16 mouse cellular contexts compared by ENCODE assay signal in genomic region chr7:143159446-143159845, GRCm38 (mm10). TPM values are rescaled to one million over a fixed set of nuclear protein-coding genes. Genes with fewer than 3 reads are reported as not detected.
A peak's percentile ranks its signal among the peaks of the same experiment; 100 is the strongest.
DNase-seq lines count a peak whose midpoint lies in the region; ATAC-seq and TF ChIP-seq lines count a peak whose summit lies in the region.
"Had no signal": no experiment of that assay in that cellular context is flagged by ENCODE, and none has a peak within 500 bp of the region (broad histone marks: within the 10 kb centered on the region; RNA-seq: fewer than 3 reads in every experiment).

No protein-coding gene starts in this region.

- TF ChIP-seq CTCF in heart, adult 2 months (IDR thresholded peaks at IDR 0.05), result no peak

- H3K27ac ChIP-seq in forebrain, embryonic 10.5 days, result peak overlapping the region; percentile 78
- H3K27ac ChIP-seq in forebrain, embryonic 15.5 days (replicated peaks), result no peak overlapping the region
- H3K27ac ChIP-seq in heart, embryonic 16.5 days (ENCODE audit: low read length), result no peak overlapping the region
- H3K27ac ChIP-seq in heart, adult 2 months, result no peak overlapping the region
- no peak overlapping the region for H3K27ac ChIP-seq in midbrain, embryonic 13.5 days
- H3K27ac ChIP-seq in midbrain, embryonic 15.5 days, result no peak overlapping the region
- H3K27ac ChIP-seq in neural tube, embryonic 13.5 days (replicated peaks), result no peak overlapping the region
- H3K27ac ChIP-seq: hindbrain, embryonic 15.5 days; macrophage had no signal

- peaks cover 30% of the 10 kb centered on the region for H3K4me1 ChIP-seq in forebrain, embryonic 10.5 days
- H3K4me1 ChIP-seq in forebrain, embryonic 15.5 days, result peaks cover 4% of the 10 kb centered on the region; the same call in 1 of the 2 replicates
- H3K4me1 ChIP-seq in heart, embryonic 16.5 days (ENCODE audit: control insufficient read depth, insufficient read depth, low read length), result peaks cover 27% of the 10 kb centered on the region
- no peaks in the 10 kb centered on the region for H3K4me1 ChIP-seq in heart, adult 2 months (ENCODE audit: control insufficient read depth, insufficient read depth, low read length)
- peaks cover 23% of the 10 kb centered on the region for H3K4me1 ChIP-seq in midbrain, embryonic 13.5 days (replicated peaks)
- peaks cover 12% of the 10 kb centered on the region for H3K4me1 ChIP-seq in midbrain, embryonic 15.5 days
- peaks cover 31% of the 10 kb centered on the region for H3K4me1 ChIP-seq in neural tube, embryonic 13.5 days (replicated peaks)

- H3K9ac ChIP-seq in forebrain, embryonic 15.5 days (replicated peaks), result no peak overlapping the region
- peak overlapping the region; percentile 7; the same call in 1 of the 2 replicates for H3K9ac ChIP-seq in heart, embryonic 16.5 days (ENCODE audit: low read length)
- no peak overlapping the region for H3K9ac ChIP-seq in heart, adult 2 months (ENCODE audit: low read depth, low read length)
- H3K9ac ChIP-seq in midbrain, embryonic 13.5 days (replicated peaks), result no peak overlapping the region
- H3K9ac ChIP-seq in midbrain, embryonic 15.5 days, result no peak overlapping the region
- H3K9ac ChIP-seq in neural tube, embryonic 13.5 days, result no peak overlapping the region
- H3K9ac ChIP-seq: hindbrain, embryonic 15.5 days had no signal

- ATAC-seq in forebrain, embryonic 15.5 days (replicated peaks), result no peak
- no peak for ATAC-seq in heart, embryonic 16.5 days (replicated peaks; ENCODE audit: extremely low read depth, insufficient read depth, low FRiP score)
- ATAC-seq in midbrain, embryonic 13.5 days, result peak; percentile 66
- no peak for ATAC-seq in midbrain, embryonic 15.5 days (replicated peaks)
- peak; percentile 60; the same call in 1 of the 2 replicates for ATAC-seq in neural tube, embryonic 13.5 days (ENCODE audit: low read depth)

- DNase-seq in forebrain, embryonic 10.5 days (ENCODE audit: extremely low spot score, low spot score), result no peak
- DNase-seq in heart, adult 2 months, result no peak
- no peak for DNase-seq in cerebellum, postnatal 14 days
- DNase-seq: adrenal gland, adult 8-10 months; cerebellum, postnatal 10 days; kidney, adult 8-10 months; layer of hippocampus, adult 9-11 months; thymus, adult 18-20 months had no signal

- peaks cover 49% of the 10 kb centered on the region for H3K27me3 ChIP-seq in forebrain, embryonic 10.5 days (ENCODE audit: poor library complexity, severe bottlenecking)
- H3K27me3 ChIP-seq in forebrain, embryonic 15.5 days, result no peaks in the 10 kb centered on the region
- no peaks in the 10 kb centered on the region for H3K27me3 ChIP-seq in heart, embryonic 16.5 days (ENCODE audit: control insufficient read depth, insufficient read depth, low read length)
- H3K27me3 ChIP-seq in heart, adult 2 months (ENCODE audit: control insufficient read depth, insufficient read depth, low read length), result no peaks in the 10 kb centered on the region
- H3K27me3 ChIP-seq in midbrain, embryonic 13.5 days, result no peaks in the 10 kb centered on the region
- no peaks in the 10 kb centered on the region for H3K27me3 ChIP-seq in midbrain, embryonic 15.5 days (replicated peaks)
- no peaks in the 10 kb centered on the region for H3K27me3 ChIP-seq in neural tube, embryonic 13.5 days
- H3K27me3 ChIP-seq: hindbrain, embryonic 15.5 days had no signal

- no peak overlapping the region for H3K4me2 ChIP-seq in forebrain, embryonic 15.5 days (replicated peaks)
- no peak overlapping the region for H3K4me2 ChIP-seq in heart, embryonic 16.5 days (ENCODE audit: low read depth, low read length)
- no peak overlapping the region for H3K4me2 ChIP-seq in midbrain, embryonic 13.5 days (replicated peaks)
- no peak overlapping the region for H3K4me2 ChIP-seq in midbrain, embryonic 15.5 days
- H3K4me2 ChIP-seq in neural tube, embryonic 13.5 days, result no peak overlapping the region
- H3K4me2 ChIP-seq: hindbrain, embryonic 15.5 days had no signal

- no peak for TF ChIP-seq EP300 in heart, adult 2 months (IDR thresholded peaks at IDR 0.05; ENCODE audit: insufficient read depth, low read depth, low read length)

- 50% methylated on average over 11 of the region's 11 CpGs for WGBS in forebrain, embryonic 10.5 days
- WGBS in forebrain, embryonic 15.5 days, result 54% methylated on average over 11 of the region's 11 CpGs
- WGBS in heart, embryonic 16.5 days, result 51% methylated on average over 11 of the region's 11 CpGs
- 84% methylated on average over 11 of the region's 11 CpGs for WGBS in heart, adult 2 months
- WGBS in midbrain, embryonic 13.5 days, result 38% methylated on average over 11 of the region's 11 CpGs
- 42% methylated on average over 11 of the region's 11 CpGs for WGBS in midbrain, embryonic 15.5 days
- WGBS in neural tube, embryonic 13.5 days, result 23% methylated on average over 11 of the region's 11 CpGs

- no peaks in the 10 kb centered on the region for H3K79me2 ChIP-seq in heart, adult 2 months (replicated peaks; ENCODE audit: control insufficient read depth, insufficient read depth, low read length)

- H3K36me3 ChIP-seq in forebrain, embryonic 10.5 days (replicated peaks), result no peaks in the 10 kb centered on the region
- no peaks in the 10 kb centered on the region for H3K36me3 ChIP-seq in forebrain, embryonic 15.5 days
- H3K36me3 ChIP-seq in heart, embryonic 16.5 days (ENCODE audit: control insufficient read depth, insufficient read depth), result no peaks in the 10 kb centered on the region
- H3K36me3 ChIP-seq in heart, adult 2 months (ENCODE audit: control insufficient read depth, insufficient read depth, low read length), result no peaks in the 10 kb centered on the region
- no peaks in the 10 kb centered on the region for H3K36me3 ChIP-seq in midbrain, embryonic 13.5 days
- no peaks in the 10 kb centered on the region for H3K36me3 ChIP-seq in midbrain, embryonic 15.5 days (replicated peaks)
- H3K36me3 ChIP-seq in neural tube, embryonic 13.5 days, result no peaks in the 10 kb centered on the region
- H3K36me3 ChIP-seq: hindbrain, embryonic 15.5 days had no signal

- no peaks in the 10 kb centered on the region for H3K9me3 ChIP-seq in forebrain, embryonic 10.5 days
- H3K9me3 ChIP-seq in forebrain, embryonic 15.5 days, result no peaks in the 10 kb centered on the region
- H3K9me3 ChIP-seq in heart, embryonic 16.5 days (replicated peaks; ENCODE audit: control insufficient read depth, low read length), result no peaks in the 10 kb centered on the region
- H3K9me3 ChIP-seq in midbrain, embryonic 13.5 days, result no peaks in the 10 kb centered on the region
- no peaks in the 10 kb centered on the region for H3K9me3 ChIP-seq in midbrain, embryonic 15.5 days
- H3K9me3 ChIP-seq in neural tube, embryonic 13.5 days, result no peaks in the 10 kb centered on the region
- H3K9me3 ChIP-seq: hindbrain, embryonic 15.5 days had no signal

- no peak for TF ChIP-seq POLR2A in heart, adult 2 months (IDR thresholded peaks at IDR 0.05; ENCODE audit: insufficient read depth, low read depth, low read length)

- intact Hi-C loops in heart, adult 2 months (cut with DNase I), result no loop called here

- H3K4me3 ChIP-seq in forebrain, embryonic 10.5 days, result no peak overlapping the region
- no peak overlapping the region for H3K4me3 ChIP-seq in forebrain, embryonic 15.5 days
- H3K4me3 ChIP-seq in heart, embryonic 16.5 days (ENCODE audit: low read length), result no peak overlapping the region
- H3K4me3 ChIP-seq in heart, adult 2 months, result no peak overlapping the region
- H3K4me3 ChIP-seq in midbrain, embryonic 13.5 days (replicated peaks), result no peak overlapping the region
- no peak overlapping the region for H3K4me3 ChIP-seq in midbrain, embryonic 15.5 days
- no peak overlapping the region for H3K4me3 ChIP-seq in neural tube, embryonic 13.5 days
- H3K4me3 ChIP-seq: hindbrain, embryonic 15.5 days; myocyte had no signal

RNA-seq across cellular contexts. Expression of gene Kcnq1, which starts 53.3 kb away (rescaled TPM):
- 0.92 and 1.3 TPM in 2 replicates for polyA plus RNA-seq in forebrain, embryonic 10.5 days (2016; fragmentation: Nextera tagmentation; extraction: Ambion mirVana)
- 0.81 and 1.4 TPM in 2 replicates for polyA plus RNA-seq in forebrain, embryonic 15.5 days (2015; fragmentation: Nextera tagmentation; extraction: Ambion mirVana)
- 34.6 and 34.9 TPM in 2 replicates for polyA plus RNA-seq in heart, embryonic 16.5 days (2015; fragmentation: Nextera tagmentation; extraction: Ambion mirVana)
- total RNA-seq in heart, adult 2 months (2021), result 10 to 100 TPM; 32.4 to 34.2 TPM
- polyA plus RNA-seq in heart, adult 2 months (2012; rRNA removed), result 42.0 and 48.1 TPM in 2 replicates
- polyA plus RNA-seq in midbrain, embryonic 13.5 days (2015; fragmentation: Nextera tagmentation; extraction: Ambion mirVana), result 0.82 and 0.89 TPM in 2 replicates
- polyA plus RNA-seq in midbrain, embryonic 15.5 days (2015; fragmentation: Nextera tagmentation; extraction: Ambion mirVana), result 1.3 and 1.8 TPM in 2 replicates
- polyA plus RNA-seq in neural tube, embryonic 13.5 days (2015; fragmentation: Nextera tagmentation; extraction: Ambion mirVana), result 1.3 and 2.0 TPM in 2 replicates

Comparison
In these comparisons a context has a peak if more than half of its experiments do, and no peak if none do; other contexts are left out.
1. ATAC-seq: peak in midbrain, embryonic 13.5 days (single experiment) and neural tube, embryonic 13.5 days (single experiment); none in forebrain, embryonic 15.5 days (single experiment), heart, embryonic 16.5 days (single experiment) and midbrain, embryonic 15.5 days (single experiment).
2. RNA of gene Kcnq1, which starts 53.3 kb away (polyA plus RNA-seq): 42.0 to 48.1 TPM in heart, adult 2 months and 34.6 to 34.9 TPM in heart, embryonic 16.5 days; 1.3 to 1.8 TPM in midbrain, embryonic 15.5 days, 1.3 to 2.0 TPM in neural tube, embryonic 13.5 days, 0.92 to 1.3 TPM in forebrain, embryonic 10.5 days, 0.82 to 0.89 TPM in midbrain, embryonic 13.5 days and 0.81 to 1.4 TPM in forebrain, embryonic 15.5 days; every median in the first group is over 10 times any median in the second.